Mouse (Mus musculus) myocyte (in vitro differentiated cells): ENCODE measurements around the gene Slit3.

Experiments
- POLR2A ChIP-seq: IDR thresholded peaks from one replicate; pipeline ENCODE4 v1.6.1; 2011; ENCODE audit warnings: low read depth, mild to moderate bottlenecking, control low read depth, moderate library complexity; ENCODE audit not compliant: insufficient read length
- REST ChIP-seq: IDR thresholded peaks from one replicate; pipeline ENCODE4 v1.6.1; 2011; ENCODE audit warnings: mild to moderate bottlenecking, control low read depth, moderate library complexity; ENCODE audit not compliant: insufficient read depth, insufficient read length

DNA sequence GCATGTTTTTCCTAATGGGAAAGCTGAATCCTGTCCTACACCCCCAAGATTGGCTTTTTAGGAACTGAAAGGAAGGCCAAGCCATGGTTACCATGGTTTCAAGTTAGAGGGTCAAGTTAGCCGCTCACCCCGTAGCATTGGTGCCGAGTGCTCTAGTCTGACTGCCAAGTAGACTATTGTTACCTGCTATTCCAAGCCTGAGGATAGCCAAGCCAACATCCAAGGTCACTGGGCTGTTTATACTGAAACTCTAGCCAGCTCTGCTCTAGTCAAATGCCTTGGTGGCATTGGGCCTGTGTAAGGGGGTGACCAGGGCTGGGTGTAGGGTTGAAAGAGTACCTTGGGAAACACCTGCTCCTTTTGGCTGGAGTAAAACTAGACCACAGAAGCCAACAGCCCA is 162.7 kb downstream of the Slit3 start:
- TF ChIP-seq POLR2A (no peak), REST (no peak)
